Comparison of ENCODE assay signal across 25 mouse cellular contexts in genomic region chr14:21174804-21175203, GRCm38 (mm10).
"Had no signal": no experiment of that assay in that cellular context is flagged by ENCODE, and none has a peak within 500 bp of the region (broad histone marks: within the 10 kb centered on the region; RNA-seq: fewer than 3 reads in every experiment).

No protein-coding gene starts in this region.

- H3K9me3 ChIP-seq: heart, embryonic 10.5 days; heart, embryonic 12.5 days; hindbrain, embryonic 10.5 days; hindbrain, embryonic 12.5 days; intestine, embryonic 15.5 days; limb, embryonic 10.5 days; limb, embryonic 12.5 days; liver, embryonic 13.5 days had no signal

- H3K4me3 ChIP-seq: gastrocnemius, adult 2 months; heart, embryonic 10.5 days; heart, embryonic 12.5 days; hindbrain, embryonic 10.5 days; hindbrain, embryonic 12.5 days; intestine, embryonic 15.5 days; layer of hippocampus, adult 2 months; limb, embryonic 10.5 days; limb, embryonic 12.5 days; liver, embryonic 13.5 days had no signal

- H3K4me1 ChIP-seq: hindbrain, embryonic 10.5 days; hindbrain, embryonic 12.5 days; limb, embryonic 10.5 days; limb, embryonic 12.5 days had no signal

- DNase-seq: gastrocnemius, adult 2 months; gastrocnemius, postnatal 10 days; gastrocnemius, postnatal 25 days; heart, adult 18-20 months; heart, postnatal 10 days; heart, postnatal 4 days; kidney, adult 18-20 months; kidney, adult 8-10 months; kidney, postnatal 10 days; kidney, postnatal 25 days; kidney, postnatal 4 days; layer of hippocampus, postnatal 36 days; liver; liver, embryonic 13.5 days had no signal

- ATAC-seq: hindbrain, embryonic 16.5 days; intestine, embryonic 15.5 days; intestine, postnatal 0 days had no signal

- H3K27ac ChIP-seq: gastrocnemius, adult 2 months; heart, embryonic 10.5 days; hindbrain, embryonic 10.5 days; hindbrain, embryonic 12.5 days; hindbrain, embryonic 14.5 days; intestine, embryonic 15.5 days; layer of hippocampus, adult 2 months; limb, embryonic 10.5 days; limb, embryonic 12.5 days; liver, embryonic 13.5 days had no signal

- H3K9ac ChIP-seq: heart, embryonic 12.5 days; hindbrain, embryonic 12.5 days; hindbrain, embryonic 14.5 days; intestine, embryonic 15.5 days; limb, embryonic 12.5 days; liver, embryonic 13.5 days had no signal

- H3K27me3 ChIP-seq: heart, embryonic 12.5 days; hindbrain, embryonic 12.5 days; intestine, embryonic 15.5 days; limb, embryonic 12.5 days; liver, embryonic 13.5 days had no signal

- H3K36me3 ChIP-seq: heart, embryonic 10.5 days; hindbrain, embryonic 10.5 days; hindbrain, embryonic 12.5 days; intestine, embryonic 15.5 days; limb, embryonic 10.5 days; limb, embryonic 12.5 days; liver, embryonic 13.5 days had no signal
